Mouse (Mus musculus) hindlimb bud, embryonic 11.5 days (tissue): ENCODE results near the gene Tmem151b.

Experiments
- DNase-seq: peaks from one replicate; pipeline ENCODE4 v3.0.0-alpha.2; 2012; ENCODE audit warnings: low read depth, low spot score; ENCODE audit errors: extremely low spot score

Tmem151b gene

GRCm38 (mm10) chr17:45549617-45550181, at the start of gene Tmem151b:
TSS of gene Tmem151b (minus strand) at chr17:45549677.
- DNase-seq, result no peak

- no peak for DNase-seq
Measured at GRCm38 (mm10) chr17:45598891-45599290, 49.4 kb upstream of the Tmem151b start.

DNA sequence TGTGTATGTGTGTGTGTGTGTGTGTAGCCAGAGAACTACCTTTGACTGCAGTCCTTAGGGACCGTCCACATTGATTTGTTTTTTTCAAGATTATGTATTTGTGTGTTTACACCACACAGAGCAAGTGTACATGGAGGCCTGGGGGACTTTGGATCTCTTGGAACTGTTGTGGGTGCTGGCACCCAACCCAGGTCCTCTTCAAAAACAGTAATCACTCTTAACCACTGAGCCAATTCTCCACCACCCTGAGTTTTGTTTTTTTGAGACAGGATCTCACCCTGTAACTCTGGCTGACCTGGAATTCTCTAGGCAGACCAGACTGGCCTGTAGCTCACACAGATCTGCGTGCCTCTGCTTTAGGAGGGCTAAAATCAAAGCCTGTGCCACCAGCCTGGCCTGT, 48.9 kb upstream of the Tmem151b start:
- DNase-seq, result no peak

DNA sequence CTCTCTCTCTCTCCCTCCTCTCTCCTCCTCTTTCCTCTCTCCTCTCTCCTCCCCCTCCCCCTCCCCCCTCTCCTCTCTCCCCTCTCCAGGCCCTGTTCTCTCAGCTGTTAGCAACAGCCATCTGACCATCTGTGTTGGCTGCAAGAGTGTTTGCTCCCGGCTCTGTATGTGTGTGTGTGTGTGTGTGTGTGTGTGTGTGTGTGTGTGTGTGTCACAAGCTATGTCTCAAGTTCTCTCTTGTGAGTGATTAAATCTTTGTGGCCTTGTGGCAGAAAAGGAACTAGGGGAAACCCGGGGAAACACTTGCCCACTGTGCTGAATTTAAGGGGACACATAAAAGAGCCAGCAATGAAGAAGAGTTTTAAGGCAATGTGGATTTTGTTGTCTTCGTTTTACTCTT, 48.3 kb upstream of the Tmem151b start:
- DNase-seq, result no peak

DNA sequence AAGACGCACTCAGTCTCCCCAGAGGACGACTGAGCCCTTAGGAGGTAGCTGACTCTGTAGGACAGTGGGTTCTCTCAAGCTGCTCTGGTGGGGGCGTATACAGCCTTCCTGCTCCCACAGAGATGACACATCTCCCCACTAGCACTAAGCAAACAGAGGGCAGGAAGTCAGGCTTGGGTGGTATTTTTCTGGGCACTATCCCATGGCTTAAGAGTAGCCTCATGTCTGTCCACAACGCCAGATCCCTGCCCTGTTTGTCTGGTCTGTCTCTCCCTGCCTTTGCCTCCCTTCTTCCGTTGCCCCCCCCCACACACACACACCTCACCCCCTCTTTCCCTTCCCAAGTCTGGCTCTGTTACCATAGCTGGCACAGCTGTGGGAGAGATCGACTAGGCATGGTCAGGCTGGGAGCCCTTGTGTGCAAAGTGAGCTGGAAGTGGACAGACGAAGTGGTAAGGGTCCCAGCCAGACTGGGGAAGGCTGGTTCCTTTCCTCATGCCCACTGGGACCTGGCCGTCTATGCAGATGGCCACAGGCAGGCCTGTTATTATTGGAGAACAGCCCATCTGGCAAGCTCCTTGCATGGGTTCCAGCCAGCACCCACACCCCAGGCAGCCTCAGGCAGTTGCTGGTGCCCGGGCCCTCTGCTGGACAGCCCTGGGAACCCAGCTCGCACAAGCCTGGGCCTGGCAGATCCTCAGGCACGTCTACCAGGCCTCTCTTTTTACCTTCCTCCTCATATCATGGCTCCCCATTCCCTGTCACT, 47.3 kb upstream of the Tmem151b start:
- DNase-seq, result no peak

- DNase-seq, result no peak
Measured at GRCm38 (mm10) chr17:45595736-45596390, 46.4 kb upstream of the Tmem151b start.

- DNase-seq, result no peak
Measured at GRCm38 (mm10) chr17:45594881-45595735, 45.6 kb upstream of the Tmem151b start.

GRCm38 (mm10) chr17:45594195-45594594, 44.7 kb upstream of the Tmem151b start:
- DNase-seq, result no peak

- DNase-seq, result no peak
Measured at GRCm38 (mm10) chr17:45593479-45593878, 44.0 kb upstream of the Tmem151b start.

DNA sequence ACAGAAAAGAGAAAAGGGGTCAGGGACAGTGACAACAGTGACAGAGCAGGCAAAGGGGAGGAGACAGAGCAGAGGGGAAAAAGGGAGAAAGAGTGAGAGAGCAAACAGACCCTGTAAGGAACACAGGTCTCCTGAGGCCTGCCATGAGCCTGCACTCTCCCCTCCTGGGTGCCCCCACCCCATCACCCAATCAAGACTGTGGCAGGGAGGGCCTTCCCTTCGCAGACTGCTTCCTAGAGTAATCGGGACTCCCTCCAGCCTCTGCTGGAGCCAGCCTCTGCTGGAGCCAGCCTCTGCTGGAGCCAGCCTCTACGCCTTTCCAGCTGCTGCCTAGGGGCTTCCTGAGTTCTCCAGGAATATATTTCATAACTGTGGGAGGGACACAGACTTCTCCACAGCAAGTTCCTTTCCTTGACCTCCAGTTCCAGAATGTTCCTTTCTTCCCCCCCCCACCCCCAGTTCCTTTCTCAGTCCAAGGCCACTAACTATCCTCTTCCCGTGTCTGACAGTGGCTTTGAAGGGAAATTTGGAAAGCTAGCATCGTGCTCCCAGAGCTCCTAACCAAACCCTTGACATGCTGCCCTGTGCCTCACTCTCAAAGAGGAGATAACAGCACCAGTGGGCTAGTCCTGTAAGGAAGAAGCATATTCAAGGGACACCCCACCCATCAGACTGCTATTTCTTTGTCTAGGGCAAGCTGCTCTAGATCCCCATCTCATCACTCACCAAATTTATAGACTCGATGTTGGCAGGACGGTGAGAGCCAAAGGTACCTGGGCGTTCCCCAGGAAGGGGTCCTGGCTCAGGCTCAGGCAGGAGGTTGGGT, 43.3 kb upstream of the Tmem151b start:
- DNase-seq, result no peak

DNA sequence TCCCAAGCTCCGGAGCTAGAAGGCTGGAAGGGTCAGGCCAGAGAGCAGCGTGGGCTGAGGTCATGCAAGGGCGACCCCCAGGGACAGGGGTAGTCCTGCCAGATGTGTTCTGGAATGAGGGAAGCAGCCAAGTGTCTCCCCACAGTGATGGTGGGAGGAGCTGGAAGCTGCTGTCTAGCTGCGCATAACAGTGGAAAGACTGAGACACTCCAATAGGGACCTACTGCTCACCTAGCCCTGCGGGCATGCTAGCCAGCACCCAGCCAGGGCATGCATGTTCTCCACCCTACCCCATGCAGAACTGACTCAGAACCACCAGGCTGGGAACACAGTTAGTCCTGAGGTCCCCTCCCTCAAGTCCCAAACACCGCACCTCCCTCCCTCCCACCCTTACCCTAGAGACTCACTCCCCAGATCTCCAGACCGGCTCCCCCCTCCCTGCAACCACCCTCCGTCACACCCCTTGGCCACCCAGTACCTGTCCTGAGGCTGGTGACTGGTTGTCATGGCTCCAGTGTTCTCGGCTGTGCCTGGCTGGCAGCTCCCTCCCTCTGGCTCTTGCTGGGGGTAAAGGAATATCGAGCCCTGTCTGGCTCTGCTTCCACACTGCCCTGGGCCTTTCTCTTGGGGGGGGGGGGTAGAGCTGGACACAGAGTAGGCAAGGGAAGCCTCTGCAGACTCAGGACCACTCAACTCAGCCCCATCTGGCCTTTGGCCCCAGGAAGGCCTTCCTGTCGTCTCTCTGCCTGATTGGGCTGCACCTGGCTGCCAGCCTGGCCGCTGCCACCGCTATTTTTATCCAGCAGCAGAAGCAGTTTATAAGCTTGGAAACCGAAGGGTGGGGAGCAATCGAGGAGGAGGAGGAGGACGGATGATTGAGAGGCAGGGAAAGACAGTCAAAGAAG, 42.5 kb upstream of the Tmem151b start:
- no peak for DNase-seq

DNA sequence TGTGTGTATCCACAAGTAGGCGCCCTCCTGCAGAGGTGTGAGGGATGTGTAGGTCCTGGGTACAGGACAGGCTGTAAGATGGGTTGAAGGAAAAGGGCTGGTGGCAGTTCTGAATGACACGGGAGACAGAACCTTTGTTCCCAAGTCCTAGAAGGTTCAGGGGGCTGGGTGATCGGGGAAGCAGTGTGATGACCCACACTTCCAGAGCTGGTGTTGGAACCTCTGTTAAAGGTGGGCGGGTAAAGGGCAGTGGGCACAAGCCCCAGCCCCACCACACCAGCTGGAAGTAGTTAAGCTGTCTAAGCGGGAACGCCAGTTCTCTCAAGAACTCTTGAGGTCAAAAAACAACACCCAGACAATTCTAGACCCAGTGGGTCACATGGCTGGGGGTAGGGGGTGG, 40.9 kb upstream of the Tmem151b start:
- no peak for DNase-seq

DNA sequence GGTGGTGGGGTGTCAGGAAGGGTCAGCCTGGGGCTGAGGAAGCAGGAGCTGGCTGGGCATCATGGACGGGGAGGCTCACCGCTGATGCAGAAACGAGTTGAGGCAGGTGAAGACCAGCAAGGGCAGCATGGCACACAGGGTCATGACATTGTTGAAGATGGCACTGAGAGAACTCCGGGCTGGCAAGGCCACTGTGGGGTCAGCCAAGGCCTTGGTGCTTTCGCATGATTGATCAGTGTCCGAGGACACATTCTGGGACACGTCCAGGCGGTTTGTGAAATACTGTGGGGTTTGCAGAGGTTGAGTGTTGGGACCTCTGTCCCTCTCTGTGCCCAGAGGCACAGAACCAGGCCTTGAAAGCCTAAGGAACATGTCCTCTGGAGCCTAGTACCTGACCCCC, 40.4 kb upstream of the Tmem151b start:
- no peak for DNase-seq

DNA sequence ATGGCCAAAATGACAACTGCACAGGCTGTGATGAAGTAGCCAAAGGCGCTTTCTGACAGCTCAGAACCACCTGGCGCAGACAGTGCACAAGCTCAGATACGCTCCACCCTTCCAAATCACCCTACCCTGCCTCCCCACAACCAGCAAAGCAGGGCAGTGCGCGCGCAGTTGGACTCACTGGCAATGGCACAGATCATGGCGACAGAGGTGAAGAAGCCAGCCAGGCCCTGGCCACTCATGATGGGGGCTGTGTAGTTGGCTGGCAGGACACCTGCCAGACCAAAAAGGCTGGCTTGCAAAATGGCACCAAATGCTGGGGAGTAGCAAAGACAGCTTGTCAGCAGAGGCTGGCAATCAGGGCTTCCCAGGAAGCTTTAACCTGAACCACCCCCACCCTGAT, 39.8 kb upstream of the Tmem151b start:
- no peak for DNase-seq

- DNase-seq, result no peak
Measured at GRCm38 (mm10) chr17:45588370-45588769, 38.9 kb upstream of the Tmem151b start.

DNA sequence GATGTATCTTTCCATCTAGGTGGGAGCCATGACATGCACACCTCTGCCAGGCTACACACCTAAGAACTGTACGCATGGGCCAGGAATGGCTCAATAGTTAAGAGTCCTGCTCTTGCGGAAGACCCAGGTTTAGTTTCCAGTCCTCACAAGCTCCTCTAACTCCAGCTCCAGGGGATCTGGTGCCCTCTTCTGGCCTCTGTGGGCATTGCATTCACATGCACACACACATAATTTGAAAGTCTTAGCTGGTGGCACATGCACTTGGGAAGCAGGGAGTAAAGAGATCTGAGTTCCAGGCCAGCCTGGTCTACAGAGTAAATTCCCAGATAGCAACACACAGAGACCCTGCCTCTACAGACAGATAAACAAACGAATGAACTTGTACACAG, 37.0 kb upstream of the Tmem151b start:
- DNase-seq, result no peak

DNA sequence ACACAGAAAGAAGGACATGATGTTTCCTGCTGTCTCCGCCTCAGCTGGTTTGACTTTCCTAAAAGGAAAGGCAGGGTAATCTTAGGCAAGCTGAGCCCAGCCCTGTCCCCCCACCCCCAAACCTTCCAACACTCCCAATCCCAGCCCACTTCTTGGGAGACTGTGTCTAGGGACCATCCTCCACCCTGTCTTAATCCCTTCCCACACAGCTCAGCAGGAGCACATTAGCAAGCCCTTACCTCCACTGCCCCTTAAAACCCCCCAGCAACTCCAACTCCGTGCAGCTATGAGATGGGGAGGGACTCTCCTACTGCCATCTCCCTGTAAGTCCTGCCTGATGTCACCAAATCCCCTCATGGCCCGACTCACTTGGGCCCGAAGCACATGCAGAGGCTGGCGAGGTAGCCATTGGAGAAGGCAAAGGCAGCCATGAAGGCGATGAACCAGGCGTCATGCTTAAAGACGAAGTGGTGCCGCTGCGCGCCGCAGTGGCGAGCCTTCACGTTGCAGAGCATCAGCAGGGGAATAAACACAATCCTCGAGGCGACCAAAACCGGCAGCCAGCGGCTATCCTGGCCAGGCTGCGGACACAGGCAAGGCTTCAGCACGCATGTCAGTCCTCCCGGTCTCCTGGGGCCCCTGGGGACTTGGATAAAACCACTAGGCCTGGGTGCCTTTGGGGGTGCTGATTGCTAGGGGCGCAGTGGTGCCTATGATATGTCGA, 36.4 kb upstream of the Tmem151b start:
- no peak for DNase-seq

- no peak for DNase-seq
Measured at GRCm38 (mm10) chr17:45584939-45585678, 35.6 kb upstream of the Tmem151b start.
